Mouse (Mus musculus): Measurements from ENCODE around the gene Drg2. TPM values are rescaled to one million over a fixed set of nuclear protein-coding genes. Genes with fewer than 3 reads are reported as not detected.

Drg2 gene
- polyA plus RNA-seq (2012; fragmentation: generic; extraction: Trizol) = 80.6 TPM
- long read RNA-seq, experiment 1, transcript Drg2-201 (13 exons, 1,788 nt) = major isoform, 70 of 90 reads
- long read RNA-seq, experiment 1, partial matches to known transcripts = 8 of 90 reads
- long read RNA-seq, experiment 1, other reads (novel, unspliced or antisense) = 12 of 90 reads
- long read RNA-seq, experiment 2, transcript Drg2-201 (13 exons, 1,788 nt) = major isoform, 408 of 428 reads
- long read RNA-seq, experiment 2, partial matches to known transcripts = 0 of 428 reads
- long read RNA-seq, experiment 2, other reads (novel, unspliced or antisense) = 20 of 428 reads

DNA sequence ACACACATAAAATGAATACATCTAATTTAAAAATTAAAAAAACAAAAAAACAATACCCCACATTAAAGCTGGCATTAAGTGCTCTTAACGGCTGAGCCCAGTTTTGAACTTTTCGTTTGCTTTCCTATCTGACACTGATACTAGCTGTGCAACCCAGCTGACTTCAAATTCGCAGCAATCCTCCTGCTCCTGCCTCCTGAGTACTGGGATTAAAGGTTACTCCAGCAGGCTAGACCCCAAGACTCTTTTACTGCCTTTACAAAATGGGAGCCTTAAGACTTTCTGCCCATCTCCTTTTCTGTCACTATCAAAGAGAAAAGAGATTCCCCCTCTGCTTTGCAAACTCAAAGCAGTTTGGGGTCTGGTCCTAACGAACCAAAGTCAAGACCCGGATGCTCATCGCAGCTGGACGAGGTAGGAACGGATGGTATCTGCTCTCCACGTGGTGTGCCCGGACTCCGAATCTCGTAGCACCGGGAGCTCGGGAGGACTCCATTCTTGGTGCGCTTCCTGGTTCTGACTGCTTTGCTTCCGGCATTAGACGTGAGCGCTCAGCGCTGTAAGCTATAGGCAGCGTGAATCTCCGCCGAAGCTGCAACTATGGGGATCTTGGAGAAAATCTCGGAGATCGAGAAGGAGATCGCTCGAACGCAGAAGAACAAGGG, at the start of gene Drg2:
TSS of gene Drg2 (plus strand) at position 512 of the 665 bp plus-strand sequence.
- peaks cover 38% of the 10 kb centered on the region for H3K79me2 ChIP-seq (ENCODE audit: control insufficient read depth, insufficient read depth)
- H3K27me3 ChIP-seq (ENCODE audit: control insufficient read depth, insufficient read depth, insufficient read length) = no peaks in the 10 kb centered on the region
- TF ChIP-seq CEBPB (IDR thresholded peaks at IDR 0.05; ENCODE audit: low read depth) = no peak
- TF ChIP-seq MYOD1 (IDR thresholded peaks at IDR 0.05; ENCODE audit: control insufficient read depth, insufficient read length, low read depth) = peak; percentile 23
- TF ChIP-seq USF1 (IDR thresholded peaks at IDR 0.05; ENCODE audit: low read depth) = peak; percentile 70
- peak; percentile 99 for TF ChIP-seq MAX (IDR thresholded peaks at IDR 0.05)
- H3ac ChIP-seq (ENCODE audit: control insufficient read depth, insufficient read length, low read depth) = peak within 1 kb of the TSS; percentile 85
- H3K4me3 ChIP-seq (ENCODE audit: insufficient read depth, poor library complexity, severe bottlenecking) = peak within 1 kb of the TSS; percentile 98
- peaks cover 33% of the 10 kb centered on the region for H3K36me3 ChIP-seq (ENCODE audit: control insufficient read depth, insufficient read depth)
- peaks cover 24% of the 10 kb centered on the region for H3K79me3 ChIP-seq (ENCODE audit: low read depth)

DNA sequence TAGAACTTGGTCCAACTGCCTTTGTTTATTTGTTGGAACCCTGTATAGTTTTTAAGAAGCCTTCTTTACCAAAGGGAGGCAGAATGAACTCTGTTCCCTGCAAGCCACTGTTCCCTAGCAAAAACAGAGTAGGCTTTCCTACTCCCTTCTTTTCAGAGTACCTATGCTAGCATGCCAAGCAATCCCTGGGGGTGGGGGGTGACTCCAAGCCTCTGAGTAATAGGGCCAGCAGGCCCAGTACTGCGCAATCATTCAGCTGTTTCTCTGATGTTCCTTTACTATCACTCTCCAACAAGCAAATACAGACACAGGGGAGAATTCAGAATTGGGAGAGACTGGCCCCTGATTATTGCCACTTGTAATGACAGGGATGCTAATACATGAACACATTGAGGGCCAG, 47.8 kb upstream of the Drg2 start:
- no peak for TF ChIP-seq MAX (IDR thresholded peaks at IDR 0.05)
- no peak for TF ChIP-seq FOSL1 (IDR thresholded peaks at IDR 0.05; ENCODE audit: insufficient read depth, low read length, poor library complexity, severe bottlenecking)
- Histone ChIP-seq H3K27me3 (ENCODE audit: control insufficient read depth, insufficient read depth, insufficient read length) (no peaks in the 10 kb centered on the region), H3K4me3 (ENCODE audit: insufficient read depth, poor library complexity, severe bottlenecking) (no peak overlapping the region), H3K79me2 (ENCODE audit: control insufficient read depth, insufficient read depth) (peaks cover 9% of the 10 kb centered on the region), H3K36me3 (ENCODE audit: control insufficient read depth, insufficient read depth) (peaks cover 68% of the 10 kb centered on the region), H3K79me3 (ENCODE audit: low read depth) (peaks cover 2% of the 10 kb centered on the region), H3ac (ENCODE audit: control insufficient read depth, insufficient read length, low read depth) (no peak overlapping the region)

DNA sequence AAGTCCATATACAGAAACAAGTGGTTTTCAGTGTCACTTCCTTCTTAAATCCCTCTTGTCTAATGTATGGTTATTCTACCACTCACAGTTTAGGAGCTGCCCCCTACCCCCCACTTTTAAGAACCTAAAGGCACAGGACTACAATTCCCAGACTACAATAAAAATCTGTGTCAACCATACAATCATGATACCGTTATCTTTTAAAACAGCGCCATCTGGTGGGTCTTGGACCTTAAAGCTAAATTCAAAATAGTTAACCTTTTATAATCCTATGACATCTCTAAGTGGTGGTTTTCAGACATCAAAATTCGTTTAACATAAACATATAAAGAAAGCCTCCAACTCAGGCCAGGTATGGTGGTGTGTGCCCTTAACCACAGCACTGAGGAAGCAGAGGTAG, 42.2 kb upstream of the Drg2 start:
- Histone ChIP-seq H3K79me2 (ENCODE audit: control insufficient read depth, insufficient read depth) (peaks cover 60% of the 10 kb centered on the region), H3ac (ENCODE audit: control insufficient read depth, insufficient read length, low read depth) (no peak overlapping the region), H3K27me3 (ENCODE audit: control insufficient read depth, insufficient read depth, insufficient read length) (no peaks in the 10 kb centered on the region), H3K79me3 (ENCODE audit: low read depth) (peaks cover 15% of the 10 kb centered on the region), H3K4me3 (ENCODE audit: insufficient read depth, poor library complexity, severe bottlenecking) (no peak overlapping the region), H3K36me3 (ENCODE audit: control insufficient read depth, insufficient read depth) (peaks cover 20% of the 10 kb centered on the region)
- TF ChIP-seq MAX (IDR thresholded peaks at IDR 0.05) (no peak), FOSL1 (IDR thresholded peaks at IDR 0.05; ENCODE audit: insufficient read depth, low read length, poor library complexity, severe bottlenecking) (no peak), USF1 (IDR thresholded peaks at IDR 0.05; ENCODE audit: low read depth) (no peak), MYOD1 (IDR thresholded peaks at IDR 0.05; ENCODE audit: control insufficient read depth, insufficient read length, low read depth) (no peak), CTCF (IDR thresholded peaks at IDR 0.05; ENCODE audit: control insufficient read depth, insufficient read depth, insufficient read length) (no peak)

DNA sequence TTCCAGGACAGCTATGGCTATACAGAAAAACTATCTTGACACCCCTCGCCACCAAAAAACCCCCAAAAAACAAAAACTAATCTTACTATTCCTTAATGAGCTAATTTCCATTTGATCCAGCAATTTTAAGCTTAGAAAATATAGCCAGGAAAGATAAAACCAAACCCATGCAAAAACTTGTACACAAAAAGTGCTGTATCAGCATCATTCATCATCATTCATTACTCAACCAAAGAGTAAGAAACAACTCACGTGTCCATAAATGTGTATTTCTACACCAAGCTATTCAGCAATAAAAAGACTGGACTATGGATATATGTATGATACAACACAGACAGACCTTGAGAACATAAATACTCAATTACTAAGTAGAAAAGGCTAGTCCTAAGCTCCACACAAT, 41.5 kb upstream of the Drg2 start:
- Histone ChIP-seq H3K79me3 (ENCODE audit: low read depth) (peaks cover 15% of the 10 kb centered on the region), H3K36me3 (ENCODE audit: control insufficient read depth, insufficient read depth) (peaks cover 14% of the 10 kb centered on the region), H3ac (ENCODE audit: control insufficient read depth, insufficient read length, low read depth) (no peak overlapping the region), H3K27me3 (ENCODE audit: control insufficient read depth, insufficient read depth, insufficient read length) (no peaks in the 10 kb centered on the region), H3K4me3 (ENCODE audit: insufficient read depth, poor library complexity, severe bottlenecking) (no peak overlapping the region), H3K79me2 (ENCODE audit: control insufficient read depth, insufficient read depth) (peaks cover 64% of the 10 kb centered on the region)
- no peak for TF ChIP-seq MAX (IDR thresholded peaks at IDR 0.05)
- no peak for TF ChIP-seq CTCF (IDR thresholded peaks at IDR 0.05; ENCODE audit: control insufficient read depth, insufficient read depth, insufficient read length)
- TF ChIP-seq MYOG (IDR thresholded peaks at IDR 0.05; ENCODE audit: control insufficient read depth, extremely low read depth, insufficient read length) = no peak

DNA sequence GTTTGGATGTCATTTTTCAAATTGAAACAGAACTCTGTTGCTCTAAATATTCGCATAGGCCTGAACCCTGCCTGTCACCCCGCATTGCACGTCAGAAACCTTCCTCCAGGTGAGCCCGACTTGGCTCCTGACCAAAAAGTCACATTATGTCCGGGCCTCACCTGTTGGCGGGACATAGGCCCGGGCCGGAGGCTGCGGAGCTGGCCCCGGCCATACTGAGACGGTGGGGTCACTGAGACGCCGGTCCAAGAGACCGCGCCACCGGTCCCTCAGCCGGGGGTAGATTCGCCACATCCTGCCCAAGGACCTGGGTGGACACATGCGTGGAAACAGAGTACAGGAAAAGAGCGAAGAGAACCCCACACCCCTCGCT, 37.8 kb upstream of the Drg2 start:
- peaks cover 18% of the 10 kb centered on the region for H3K79me3 ChIP-seq (ENCODE audit: low read depth)
- peak overlapping the region; percentile 68 for H3K4me3 ChIP-seq (ENCODE audit: insufficient read depth, poor library complexity, severe bottlenecking)
- H3ac ChIP-seq (ENCODE audit: control insufficient read depth, insufficient read length, low read depth) = peak overlapping the region; percentile 76
- peaks cover 75% of the 10 kb centered on the region for H3K79me2 ChIP-seq (ENCODE audit: control insufficient read depth, insufficient read depth)
- TF ChIP-seq MYOG (IDR thresholded peaks at IDR 0.05; ENCODE audit: control insufficient read depth, extremely low read depth, insufficient read length) (no peak), MAX (IDR thresholded peaks at IDR 0.05) (no peak), USF1 (IDR thresholded peaks at IDR 0.05; ENCODE audit: low read depth) (no peak), MYOD1 (IDR thresholded peaks at IDR 0.05; ENCODE audit: control insufficient read depth, insufficient read length, low read depth) (no peak), CEBPB (IDR thresholded peaks at IDR 0.05; ENCODE audit: low read depth) (no peak), FOSL1 (IDR thresholded peaks at IDR 0.05; ENCODE audit: insufficient read depth, low read length, poor library complexity, severe bottlenecking) (no peak), CTCF (IDR thresholded peaks at IDR 0.05; ENCODE audit: control insufficient read depth, insufficient read depth, insufficient read length) (no peak)
- no peaks in the 10 kb centered on the region for H3K27me3 ChIP-seq (ENCODE audit: control insufficient read depth, insufficient read depth, insufficient read length)
- H3K36me3 ChIP-seq (ENCODE audit: control insufficient read depth, insufficient read depth) = no peaks in the 10 kb centered on the region

DNA sequence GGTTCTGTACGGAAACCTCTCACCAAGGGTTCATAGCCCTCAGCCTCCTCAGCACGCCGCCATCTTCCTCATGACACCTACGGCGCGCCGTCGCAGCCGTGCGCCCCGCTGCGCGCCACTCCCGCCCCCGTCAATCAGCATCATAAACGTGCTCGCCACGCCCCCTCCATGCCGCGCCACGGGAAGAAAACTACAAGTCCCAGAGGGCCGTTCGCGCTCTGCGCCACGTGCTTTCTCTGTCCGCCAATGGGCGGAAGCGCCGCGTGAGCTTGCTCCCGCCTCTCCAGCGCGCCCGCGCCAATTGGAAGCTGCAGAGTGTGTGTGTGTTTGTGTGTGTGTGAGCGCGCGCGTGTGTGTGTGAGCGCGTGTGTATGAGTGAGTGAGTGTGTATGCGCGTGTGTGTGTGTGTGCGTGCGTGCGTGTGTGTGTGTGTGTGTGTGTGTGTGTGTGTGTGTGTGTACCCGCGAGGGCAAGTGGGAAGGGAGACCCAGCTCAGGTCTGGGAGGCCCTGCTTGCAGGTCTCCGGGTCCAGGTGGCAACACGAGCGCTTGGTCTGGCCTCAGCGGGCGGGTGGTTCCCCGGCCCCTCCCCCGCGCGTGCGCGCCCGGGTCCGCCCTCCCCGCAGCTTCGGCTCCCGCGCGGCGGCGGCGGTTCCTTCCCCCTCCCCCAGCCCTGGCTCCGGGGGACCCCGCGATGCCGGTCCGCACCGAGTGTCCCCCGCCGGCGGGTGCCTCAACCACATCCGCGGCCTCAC, 37.3 kb upstream of the Drg2 start, which contains the start of gene Gid4:
TSS of gene Gid4 (plus strand) at position 183 of the 754 bp plus-strand sequence.
- Histone ChIP-seq H3K79me3 (ENCODE audit: low read depth) (peaks cover 18% of the 10 kb centered on the region), H3K79me2 (ENCODE audit: control insufficient read depth, insufficient read depth) (peaks cover 69% of the 10 kb centered on the region), H3K36me3 (ENCODE audit: control insufficient read depth, insufficient read depth) (no peaks in the 10 kb centered on the region), H3K4me3 (ENCODE audit: insufficient read depth, poor library complexity, severe bottlenecking) (peak within 1 kb of the TSS; percentile 79), H3ac (ENCODE audit: control insufficient read depth, insufficient read length, low read depth) (peak within 1 kb of the TSS; percentile 95), H3K27me3 (ENCODE audit: control insufficient read depth, insufficient read depth, insufficient read length) (no peaks in the 10 kb centered on the region)
- TF ChIP-seq FOSL1 (IDR thresholded peaks at IDR 0.05; ENCODE audit: insufficient read depth, low read length, poor library complexity, severe bottlenecking) (no peak), USF1 (IDR thresholded peaks at IDR 0.05; ENCODE audit: low read depth) (peak; percentile 97), MYOG (IDR thresholded peaks at IDR 0.05; ENCODE audit: control insufficient read depth, extremely low read depth, insufficient read length) (no peak), CTCF (IDR thresholded peaks at IDR 0.05; ENCODE audit: control insufficient read depth, insufficient read depth, insufficient read length) (no peak), MYOD1 (IDR thresholded peaks at IDR 0.05; ENCODE audit: control insufficient read depth, insufficient read length, low read depth) (no peak), MAX (IDR thresholded peaks at IDR 0.05) (peak; percentile 93), CEBPB (IDR thresholded peaks at IDR 0.05; ENCODE audit: low read depth) (no peak)

All from C2C12 (cell line).